Mouse (Mus musculus) cerebellum, adult 2 months (tissue): Measurements from ENCODE around the gene Slc35g1.

Source experiments
- CTCF ChIP-seq: fragments of 200-500 bp; IDR thresholded peaks from 2 replicates; pipeline ENCODE4 v1.5.1; 2011; ENCODE audit warnings: low read depth, mild to moderate bottlenecking, control low read depth, low read length, moderate library complexity, borderline replicate concordance; ENCODE audit not compliant: insufficient read depth
- POLR2A ChIP-seq: fragments of 200-500 bp; IDR thresholded peaks from 2 replicates; pipeline ENCODE4 v1.6.1; 2011; ENCODE audit warnings: low read length, control low read depth, borderline replicate concordance; ENCODE audit not compliant: insufficient read depth

GRCm38 (mm10) chr19:38357956-38358623 is 37.7 kb upstream of the Slc35g1 start:
- TF ChIP-seq CTCF (no peak), POLR2A (no peak)
